Mouse (Mus musculus) urinary bladder, adult 18-20 months (tissue): ENCODE measurements around the gene Vma21-ps.
"Not testable (repeated sequence)": the region's sequence is repeated elsewhere in the genome, so short reads cannot be mapped to it uniquely, and the experiment has no call there.

ENCODE experiments used
- DNase-seq, 2 experiments: peaks; one replicate each; pipeline ENCODE4 v3.0.0; 2022; ENCODE audit warnings: low spot score in 2 of 2, mixed read lengths in 2 of 2

The Vma21-ps gene

GRCm38 (mm10) chr4:52497144-52497543 is at the start of gene Vma21-ps:
TSS of gene Vma21-ps (minus strand) at chr4:52497244.
- not testable (repeated sequence) for DNase-seq

- DNase-seq = no peak
These were observed 46.0 kb upstream of the Vma21-ps start for GRCm38 (mm10) chr4:52543001-52543400.

DNA sequence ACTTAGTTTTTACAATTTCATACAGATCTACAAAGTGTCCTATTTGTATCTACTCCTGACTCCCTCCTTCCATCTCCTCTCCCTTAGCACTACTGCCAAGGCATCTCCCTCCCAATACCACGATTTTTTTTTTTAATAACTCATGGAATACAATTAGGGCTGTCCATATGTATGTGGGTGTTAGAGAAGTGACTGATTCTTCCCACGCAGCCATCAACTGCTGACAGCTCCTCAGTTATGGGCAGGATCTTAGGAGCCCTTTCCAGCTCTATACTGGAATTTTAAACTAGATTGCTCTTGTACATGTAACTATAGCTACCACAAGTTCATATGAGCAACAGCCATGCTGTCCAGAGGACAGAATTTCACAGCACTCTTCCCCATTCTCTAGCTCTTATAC is 33.6 kb upstream of the Vma21-ps start:
- DNase-seq = no peak

- no peak for DNase-seq
These were observed 29.4 kb upstream of the Vma21-ps start for GRCm38 (mm10) chr4:52526464-52526863.

DNA sequence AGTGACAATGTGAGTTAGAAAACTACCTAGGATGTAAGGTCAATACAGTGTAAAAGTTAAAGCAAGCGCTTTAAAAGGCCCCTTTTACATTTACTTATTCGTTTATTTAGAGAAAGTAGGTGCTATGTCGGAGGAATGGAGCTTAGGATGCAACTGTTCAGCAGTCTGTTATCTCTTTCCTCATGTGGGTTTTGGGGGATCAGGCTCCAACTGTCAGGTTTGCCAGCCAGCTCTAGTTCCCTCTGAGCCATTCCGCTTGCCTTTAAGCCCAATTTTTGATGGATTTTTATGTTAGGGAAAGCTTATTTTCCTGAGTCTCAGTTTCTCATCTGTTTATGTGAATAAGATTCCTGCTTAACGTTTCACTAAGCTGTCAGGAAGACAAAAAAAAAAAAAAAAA is 22.3 kb upstream of the Vma21-ps start:
- no peak for DNase-seq

GRCm38 (mm10) chr4:52517580-52517979 is 20.5 kb upstream of the Vma21-ps start:
- DNase-seq = no peak

DNA sequence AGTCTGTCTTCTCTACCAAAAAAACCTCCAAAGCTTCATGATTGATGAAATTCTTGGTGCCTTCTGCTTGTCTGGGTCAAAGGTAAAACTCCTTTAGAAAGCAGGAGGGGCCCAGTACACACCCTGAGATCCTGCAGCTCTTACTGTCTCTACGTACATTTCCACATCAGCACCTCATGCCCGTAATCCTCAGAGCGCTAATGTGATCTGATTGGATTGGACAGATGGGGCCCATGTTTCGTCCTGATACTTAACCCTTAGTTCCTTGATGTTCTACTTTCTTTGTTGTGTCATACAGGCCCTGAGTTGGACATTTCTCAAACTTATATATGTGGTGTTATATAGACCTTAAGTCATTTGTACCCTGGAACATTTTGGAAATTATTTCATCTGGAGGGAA is 9.6 kb downstream of the Vma21-ps start:
- no peak for DNase-seq

GRCm38 (mm10) chr4:52473431-52473830 is 23.6 kb downstream of the Vma21-ps start:
- DNase-seq = no peak

GRCm38 (mm10) chr4:52461321-52461720 is 35.7 kb downstream of the Vma21-ps start:
- no peak for DNase-seq

- no peak for DNase-seq
These were observed 37.3 kb downstream of the Vma21-ps start for GRCm38 (mm10) chr4:52459726-52460125.
